ENCODE assay signal across 14 mouse cellular contexts in the genomic region with DNA sequence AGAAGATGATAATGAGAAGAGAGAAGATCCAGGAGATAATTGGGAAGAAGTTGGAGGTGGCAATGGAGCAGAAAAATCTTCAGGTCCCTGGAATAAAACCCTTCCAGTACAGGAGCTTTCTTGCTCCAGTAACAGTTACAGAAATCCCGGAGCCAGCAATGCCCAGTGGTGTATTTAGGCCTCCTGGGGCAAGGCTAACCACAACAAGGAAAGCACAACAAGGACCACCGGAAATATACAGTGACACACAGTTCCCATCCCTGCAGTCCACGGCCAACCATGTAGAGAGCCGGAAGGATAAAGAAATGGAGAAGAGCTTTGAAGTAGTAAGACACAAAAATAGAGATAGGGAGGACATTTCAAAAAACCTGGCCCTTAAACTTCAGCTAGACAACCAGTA. TPM values are rescaled to one million over a fixed set of nuclear protein-coding genes. Genes with fewer than 3 reads are reported as not detected.
"Had no signal": no experiment of that assay in that cellular context is flagged by ENCODE, and none has a peak within 500 bp of the region (broad histone marks: within the 10 kb centered on the region; RNA-seq: fewer than 3 reads in every experiment).

No protein-coding gene starts in this region.

RNA-seq across cellular contexts. Expression of a gene that starts 38.0 kb away (rescaled TPM):
- polyA plus RNA-seq: liver, adult 2 months; lung, adult 2 months; lung, embryonic 16.5 days; lung, postnatal 0 days; macrophage; midbrain, embryonic 11.5 days; midbrain, embryonic 12.5 days; midbrain, embryonic 13.5 days; midbrain, embryonic 14.5 days; midbrain, embryonic 15.5 days; midbrain, embryonic 16.5 days; midbrain, postnatal 0 days; myocyte; neural tube, embryonic 11.5 days had no signal
